Mouse (Mus musculus): ENCODE measurements at regions not wholly inside any gene's neighbourhood (a gene's known extent, or its start where the extent isn't known, plus 50 kb on each side); places are given as distances from the start of the nearest gene placed in this dataset.

- no peaks in the 10 kb centered on the region for H3K27me3 ChIP-seq (replicated peaks)
- H3K4me2 ChIP-seq: no peak overlapping the region
- no peaks in the 10 kb centered on the region for H3K36me3 ChIP-seq
- WGBS: 51% methylated on average over 6 of the region's 6 CpGs
- no peaks in the 10 kb centered on the region for H3K9me3 ChIP-seq
- no peak for ATAC-seq (ENCODE audit: insufficient read depth, low FRiP score, low read depth)
- no peak overlapping the region for H3K9ac ChIP-seq
- H3K4me1 ChIP-seq: no peaks in the 10 kb centered on the region
- no peak overlapping the region for H3K27ac ChIP-seq
- no peak overlapping the region for H3K4me3 ChIP-seq (replicated peaks)
Measured at GRCm38 (mm10) chr10:67729271-67729670, 180.5 kb upstream of the Ado start.

- H3K9me3 ChIP-seq: no peaks in the 10 kb centered on the region
- H3K4me1 ChIP-seq: no peaks in the 10 kb centered on the region
- no peak overlapping the region for H3K4me3 ChIP-seq (replicated peaks)
- H3K27ac ChIP-seq: no peak overlapping the region
- no peak overlapping the region for H3K4me2 ChIP-seq
- no peaks in the 10 kb centered on the region for H3K36me3 ChIP-seq
- 89% methylated on average over 4 of the region's 4 CpGs for WGBS
- no peak for ATAC-seq (ENCODE audit: insufficient read depth, low FRiP score, low read depth)
- no peak overlapping the region for H3K9ac ChIP-seq
- H3K27me3 ChIP-seq (replicated peaks): no peaks in the 10 kb centered on the region
Measured at GRCm38 (mm10) chr10:67727580-67727979, 178.8 kb upstream of the Ado start.

- H3K4me2 ChIP-seq: no peak overlapping the region
- H3K36me3 ChIP-seq: no peaks in the 10 kb centered on the region
- H3K27me3 ChIP-seq (replicated peaks): no peaks in the 10 kb centered on the region
- H3K9ac ChIP-seq: no peak overlapping the region
- no peak for ATAC-seq (ENCODE audit: insufficient read depth, low FRiP score, low read depth)
- no peaks in the 10 kb centered on the region for H3K9me3 ChIP-seq
- H3K4me3 ChIP-seq (replicated peaks): no peak overlapping the region
- no peak overlapping the region for H3K27ac ChIP-seq
- no peaks in the 10 kb centered on the region for H3K4me1 ChIP-seq
- WGBS: 87% methylated on average over 6 of the region's 6 CpGs
Measured at GRCm38 (mm10) chr10:67726796-67727195, 178.0 kb upstream of the Ado start.

GRCm38 (mm10) chr10:67726351-67726750, 177.6 kb upstream of the Ado start:
- Histone ChIP-seq H3K9me3 (no peaks in the 10 kb centered on the region), H3K4me1 (no peaks in the 10 kb centered on the region), H3K9ac (no peak overlapping the region), H3K4me2 (no peak overlapping the region), H3K27me3 (replicated peaks) (no peaks in the 10 kb centered on the region), H3K36me3 (no peaks in the 10 kb centered on the region), H3K4me3 (replicated peaks) (no peak overlapping the region), H3K27ac (no peak overlapping the region)
- ATAC-seq (ENCODE audit: insufficient read depth, low FRiP score, low read depth): no peak
- WGBS: 71% methylated on average over 7 of the region's 7 CpGs

- ATAC-seq (ENCODE audit: insufficient read depth, low FRiP score, low read depth): no peak; the same call in 1 of the 2 replicates
- no peak overlapping the region for H3K27ac ChIP-seq
- H3K9me3 ChIP-seq: no peaks in the 10 kb centered on the region
Measured at GRCm38 (mm10) chr10:67721787-67722186, 173.0 kb upstream of the Ado start.

GRCm38 (mm10) chr10:67717506-67717905, 168.8 kb upstream of the Ado start:
- 84% methylated on average over 7 of the region's 7 CpGs for WGBS
- ATAC-seq (ENCODE audit: insufficient read depth, low FRiP score, low read depth): no peak

More at GRCm38 (mm10) chr10:67721787-67722186, 173.0 kb upstream of the Ado start:
- 47% methylated on average over 5 of the region's 5 CpGs for WGBS
- Histone ChIP-seq H3K9ac (no peak overlapping the region), H3K4me3 (replicated peaks) (no peak overlapping the region), H3K36me3 (no peaks in the 10 kb centered on the region), H3K27me3 (replicated peaks) (no peaks in the 10 kb centered on the region), H3K4me2 (no peak overlapping the region), H3K4me1 (no peaks in the 10 kb centered on the region)

GRCm38 (mm10) chr10:67715046-67715445, 166.3 kb upstream of the Ado start:
- H3K4me2 ChIP-seq: no peak overlapping the region
- H3K4me3 ChIP-seq (replicated peaks): no peak overlapping the region
- WGBS: 87% methylated on average over 4 of the region's 4 CpGs
- H3K4me1 ChIP-seq: no peaks in the 10 kb centered on the region
- no peak for ATAC-seq (ENCODE audit: insufficient read depth, low FRiP score, low read depth)
- no peak overlapping the region for H3K27ac ChIP-seq
- H3K36me3 ChIP-seq: no peaks in the 10 kb centered on the region
- H3K9ac ChIP-seq: no peak overlapping the region
- no peaks in the 10 kb centered on the region for H3K9me3 ChIP-seq
- H3K27me3 ChIP-seq (replicated peaks): no peaks in the 10 kb centered on the region

More at GRCm38 (mm10) chr10:67717506-67717905, 168.8 kb upstream of the Ado start:
- Histone ChIP-seq H3K4me3 (replicated peaks) (no peak overlapping the region), H3K4me2 (no peak overlapping the region), H3K4me1 (no peaks in the 10 kb centered on the region), H3K27ac (no peak overlapping the region), H3K27me3 (replicated peaks) (no peaks in the 10 kb centered on the region), H3K36me3 (no peaks in the 10 kb centered on the region), H3K9me3 (no peaks in the 10 kb centered on the region), H3K9ac (no peak overlapping the region)

GRCm38 (mm10) chr10:67713098-67713497, 164.3 kb upstream of the Ado start:
- Histone ChIP-seq H3K36me3 (no peaks in the 10 kb centered on the region), H3K27me3 (replicated peaks) (no peaks in the 10 kb centered on the region), H3K9me3 (no peaks in the 10 kb centered on the region), H3K4me3 (replicated peaks) (no peak overlapping the region), H3K9ac (no peak overlapping the region), H3K4me1 (no peaks in the 10 kb centered on the region), H3K4me2 (no peak overlapping the region), H3K27ac (no peak overlapping the region)
- 75% methylated on average over 10 of the region's 10 CpGs for WGBS
- no peak for ATAC-seq (ENCODE audit: insufficient read depth, low FRiP score, low read depth)

- Histone ChIP-seq H3K9ac (no peak overlapping the region), H3K27me3 (replicated peaks) (no peaks in the 10 kb centered on the region), H3K4me1 (no peaks in the 10 kb centered on the region), H3K36me3 (no peaks in the 10 kb centered on the region), H3K9me3 (no peaks in the 10 kb centered on the region), H3K4me3 (replicated peaks) (no peak overlapping the region), H3K27ac (no peak overlapping the region), H3K4me2 (no peak overlapping the region)
- 66% methylated on average over 6 of the region's 6 CpGs for WGBS
- ATAC-seq (ENCODE audit: insufficient read depth, low FRiP score, low read depth): no peak
Measured at GRCm38 (mm10) chr10:67712665-67713064, 163.9 kb upstream of the Ado start.

- WGBS: 79% methylated on average over 3 of the region's 3 CpGs
- ATAC-seq (ENCODE audit: insufficient read depth, low FRiP score, low read depth): no peak
- H3K27me3 ChIP-seq (replicated peaks): no peaks in the 10 kb centered on the region
- no peak overlapping the region for H3K9ac ChIP-seq
- H3K9me3 ChIP-seq: no peaks in the 10 kb centered on the region
- H3K4me1 ChIP-seq: no peaks in the 10 kb centered on the region
- H3K4me3 ChIP-seq (replicated peaks): no peak overlapping the region
- no peak overlapping the region for H3K27ac ChIP-seq
- no peaks in the 10 kb centered on the region for H3K36me3 ChIP-seq
- H3K4me2 ChIP-seq: no peak overlapping the region
Measured at GRCm38 (mm10) chr10:67711961-67712360, 163.2 kb upstream of the Ado start.

- H3K4me2 ChIP-seq: no peak overlapping the region
- H3K4me1 ChIP-seq: no peaks in the 10 kb centered on the region
- H3K9ac ChIP-seq: no peak overlapping the region
- H3K36me3 ChIP-seq: no peaks in the 10 kb centered on the region
- 61% methylated on average over 7 of the region's 7 CpGs for WGBS
- no peaks in the 10 kb centered on the region for H3K27me3 ChIP-seq (replicated peaks)
- no peak overlapping the region for H3K27ac ChIP-seq
- H3K4me3 ChIP-seq (replicated peaks): no peak overlapping the region
- no peak for ATAC-seq (ENCODE audit: insufficient read depth, low FRiP score, low read depth)
- no peaks in the 10 kb centered on the region for H3K9me3 ChIP-seq
Measured at GRCm38 (mm10) chr10:67706436-67706835, 157.7 kb upstream of the Ado start.

- H3K9ac ChIP-seq: no peak overlapping the region
- H3K36me3 ChIP-seq: no peaks in the 10 kb centered on the region
- H3K27me3 ChIP-seq (replicated peaks): no peaks in the 10 kb centered on the region
- H3K4me1 ChIP-seq: no peaks in the 10 kb centered on the region
- H3K9me3 ChIP-seq: no peaks in the 10 kb centered on the region
- no peak overlapping the region for H3K4me2 ChIP-seq
- 64% methylated on average over 9 of the region's 9 CpGs for WGBS
- H3K4me3 ChIP-seq (replicated peaks): no peak overlapping the region
- no peak overlapping the region for H3K27ac ChIP-seq
- no peak for ATAC-seq (ENCODE audit: insufficient read depth, low FRiP score, low read depth)
Measured at GRCm38 (mm10) chr10:67702783-67703455, 154.2 kb upstream of the Ado start.

All from stomach, embryonic 15.5 days (tissue).